Mouse (Mus musculus) thymus, adult 2 months (tissue): ENCODE results near the gene Rbfox2.

Source experiments
- CTCF ChIP-seq: fragments of 200-500 bp; IDR thresholded peaks from 2 replicates; pipeline ENCODE4 v1.5.1; 2012; ENCODE audit warnings: mild to moderate bottlenecking, control low read depth, low read length, moderate library complexity, borderline replicate concordance; ENCODE audit not compliant: control insufficient read depth, poor library complexity, insufficient read depth; ENCODE audit errors: extremely low read depth
- POLR2A ChIP-seq: fragments of 200-500 bp; IDR thresholded peaks from 2 replicates; pipeline ENCODE4 v1.6.1; 2012; ENCODE audit warnings: mild to moderate bottlenecking, low read length, control low read depth, moderate library complexity; ENCODE audit not compliant: control insufficient read depth, poor library complexity, insufficient read depth; ENCODE audit errors: extremely low read depth

- no peak for TF ChIP-seq CTCF
- TF ChIP-seq POLR2A, result no peak
These were observed 52.7 kb downstream of the Rbfox2 start for GRCm38 (mm10) chr15:77254128-77254527.
